Mouse (Mus musculus) limb, embryonic 15.5 days (tissue): ENCODE measurements at regions not wholly inside any gene's neighbourhood (a gene's known extent, or its start where the extent isn't known, plus 50 kb on each side); places are given as distances from the start of the nearest gene placed in this dataset.
A peak's percentile ranks its signal among the peaks of the same experiment; 100 is the strongest.
"Not testable (repeated sequence)": the region's sequence is repeated elsewhere in the genome, so short reads cannot be mapped to it uniquely, and the experiment has no call there.

Experiments used
- ATAC-seq: fragments of 200-750 bp; cut with Nextera tagmentation; 2 replicates; pipeline ENCODE4 v1.8.0; 2017; ENCODE audit warnings: low read depth, moderate TSS enrichment; ENCODE audit not compliant: insufficient number of reproducible peaks, low FRiP score, low TSS enrichment
- H3K27ac ChIP-seq: fragments of 300-500 bp; sonication (generic); 2 replicates; pipeline ENCODE4 v1.5.1; 2015; ENCODE audit warnings: moderate library complexity, mild to moderate bottlenecking, inconsistent platforms
- H3K27me3 ChIP-seq: fragments of 300-500 bp; sonication (generic); 2 replicates; pipeline ENCODE4 v1.6.1; 2015; ENCODE audit warnings: inconsistent platforms
- H3K36me3 ChIP-seq: fragments of 300-500 bp; sonication (generic); 2 replicates; pipeline ENCODE4 v1.6.1; 2015; ENCODE audit warnings: inconsistent platforms
- H3K4me1 ChIP-seq: fragments of 300-500 bp; sonication (generic); 2 replicates; pipeline ENCODE4 v1.6.1; 2015; ENCODE audit warnings: inconsistent platforms
- H3K4me2 ChIP-seq: fragments of 300-500 bp; sonication (generic); 2 replicates; pipeline ENCODE4 v1.6.1; 2015; ENCODE audit warnings: mild to moderate bottlenecking, inconsistent platforms
- H3K4me3 ChIP-seq: fragments of 300-500 bp; sonication (generic); 2 replicates; pipeline ENCODE4 v1.5.1; 2015; ENCODE audit warnings: mild to moderate bottlenecking, inconsistent platforms
- H3K9ac ChIP-seq: fragments of 300-500 bp; sonication (generic); 2 replicates; pipeline ENCODE4 v1.6.1; 2015; ENCODE audit warnings: inconsistent platforms
- H3K9me3 ChIP-seq: fragments of 300-500 bp; sonication (generic); 2 replicates; pipeline ENCODE4 v1.6.1; 2016; ENCODE audit warnings: inconsistent platforms
- WGBS: fragments of 180-500 bp; shearing (Covaris S2); methylation state at CpG from one replicate; pipeline ENCODE4 v1.1.7; 2015; 5-methylcytosine and 5-hydroxymethylcytosine counted together

DNA sequence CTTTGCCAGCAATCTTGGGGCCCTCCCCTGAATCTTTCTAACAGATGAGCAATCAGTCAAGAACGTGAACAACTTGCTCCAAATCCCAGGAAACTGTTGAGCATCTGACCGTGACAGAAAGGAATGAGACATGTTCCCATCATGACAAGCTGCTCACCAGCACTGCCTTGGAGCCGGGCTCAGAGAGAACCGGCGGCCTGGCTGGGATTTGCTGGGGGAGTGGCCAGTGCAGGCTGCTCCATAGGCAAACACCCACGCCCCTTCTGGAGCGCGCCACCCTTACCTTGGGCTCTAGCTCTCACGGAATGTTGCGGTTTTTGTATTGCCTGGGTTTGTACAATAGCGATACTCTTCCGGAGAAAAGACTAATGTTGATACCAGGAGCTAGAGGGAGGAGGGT lies 605.4 kb upstream of the Gm19410 start:
- no peaks in the 10 kb centered on the region for H3K36me3 ChIP-seq

DNA sequence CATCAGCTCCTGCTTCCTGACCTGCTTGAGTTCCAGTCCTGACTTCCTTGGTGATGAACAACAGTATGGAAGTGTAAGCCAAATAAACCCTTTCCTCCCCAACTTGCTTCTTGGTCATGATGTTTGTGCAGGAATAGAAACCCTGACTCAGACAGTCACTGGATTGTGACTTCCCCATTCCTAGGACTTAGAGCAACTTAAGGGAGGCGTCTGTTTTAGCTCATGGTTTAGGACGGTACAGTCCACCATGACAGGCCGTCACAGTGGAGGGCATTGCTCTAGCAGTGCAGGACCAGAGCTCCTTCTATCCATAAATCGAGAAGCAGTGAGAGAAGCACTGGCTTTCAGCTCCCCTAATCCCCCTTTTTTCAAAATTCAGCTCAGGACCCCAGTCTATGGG lies 603.4 kb upstream of the Gm19410 start:
- H3K4me2 ChIP-seq, H3K9me3 ChIP-seq, H3K9ac ChIP-seq, H3K4me3 ChIP-seq, H3K4me1 ChIP-seq, H3K36me3 ChIP-seq, H3K27ac ChIP-seq, ATAC-seq, H3K27me3 ChIP-seq: not testable (repeated sequence)
- 86% methylated on average over 4 of the region's 4 CpGs for WGBS

More for the DNA sequence above, 605.4 kb upstream of the Gm19410 start:
- ATAC-seq, result no peak
- Histone ChIP-seq H3K9me3 (no peaks in the 10 kb centered on the region), H3K4me2 (no peak overlapping the region), H3K27ac (no peak overlapping the region), H3K4me1 (0 out of 2 replicates have a peak, but pooled peaks cover 3% of the 10 kb centered on the region), H3K9ac (no peak overlapping the region), H3K27me3 (no peaks in the 10 kb centered on the region), H3K4me3 (no peak overlapping the region)
- WGBS, result 86% methylated on average over 12 of the region's 12 CpGs

- no peak for ATAC-seq
- Histone ChIP-seq H3K36me3 (no peaks in the 10 kb centered on the region), H3K9me3 (no peaks in the 10 kb centered on the region), H3K4me3 (no peak overlapping the region), H3K4me2 (no peak overlapping the region), H3K27me3 (no peaks in the 10 kb centered on the region), H3K4me1 (no peaks in the 10 kb centered on the region), H3K9ac (no peak overlapping the region), H3K27ac (no peak overlapping the region)
- WGBS, result 71% methylated on average over 6 of the region's 6 CpGs
Observed at GRCm38 (mm10) chr8:35166611-35167010, 599.0 kb upstream of the Gm19410 start.

DNA sequence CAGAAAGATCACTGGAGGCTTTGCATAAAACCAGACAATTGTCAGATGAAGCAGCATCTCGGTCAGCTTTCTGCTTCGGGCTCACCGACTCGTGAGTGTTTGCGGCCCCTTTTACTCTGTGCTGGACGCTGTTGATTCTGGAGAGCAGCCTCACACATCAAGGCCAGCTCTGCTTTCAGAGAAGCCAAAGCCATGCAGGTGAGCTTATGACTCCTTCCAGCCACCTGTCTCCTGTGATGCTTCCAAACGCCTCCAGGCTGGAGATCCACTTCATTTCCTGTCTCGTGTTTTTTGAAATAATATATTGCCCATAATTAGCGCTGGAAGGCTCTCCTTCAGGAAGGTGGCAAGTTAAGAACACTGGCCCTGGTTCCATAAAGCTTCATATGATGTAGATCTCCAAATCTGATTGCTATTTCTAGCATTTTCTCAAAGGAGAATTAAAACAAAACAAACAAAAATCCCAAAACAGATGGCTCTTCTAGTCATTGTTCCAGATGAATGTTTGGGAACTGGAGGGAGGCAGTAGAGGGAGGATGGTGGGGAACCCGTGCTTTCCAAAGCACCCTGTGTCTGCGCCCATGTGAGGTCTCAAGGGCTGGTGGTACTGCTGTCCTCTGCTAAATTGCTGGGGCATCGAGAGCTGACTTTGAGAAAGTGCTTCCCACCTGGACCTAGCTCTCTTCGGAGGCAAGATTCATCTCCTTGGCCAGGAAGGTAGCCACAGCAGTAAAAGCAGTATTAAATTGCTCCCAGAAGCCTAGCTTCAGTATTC lies 593.9 kb upstream of the Gm19410 start:
- 74% methylated on average over 13 of the region's 13 CpGs for WGBS
- Histone ChIP-seq H3K27ac (no peak overlapping the region), H3K4me3 (no peak overlapping the region), H3K36me3 (no peaks in the 10 kb centered on the region), H3K9me3 (no peaks in the 10 kb centered on the region), H3K4me1 (no peaks in the 10 kb centered on the region), H3K4me2 (no peak overlapping the region), H3K27me3 (no peaks in the 10 kb centered on the region), H3K9ac (no peak overlapping the region)
- no peak for ATAC-seq

DNA sequence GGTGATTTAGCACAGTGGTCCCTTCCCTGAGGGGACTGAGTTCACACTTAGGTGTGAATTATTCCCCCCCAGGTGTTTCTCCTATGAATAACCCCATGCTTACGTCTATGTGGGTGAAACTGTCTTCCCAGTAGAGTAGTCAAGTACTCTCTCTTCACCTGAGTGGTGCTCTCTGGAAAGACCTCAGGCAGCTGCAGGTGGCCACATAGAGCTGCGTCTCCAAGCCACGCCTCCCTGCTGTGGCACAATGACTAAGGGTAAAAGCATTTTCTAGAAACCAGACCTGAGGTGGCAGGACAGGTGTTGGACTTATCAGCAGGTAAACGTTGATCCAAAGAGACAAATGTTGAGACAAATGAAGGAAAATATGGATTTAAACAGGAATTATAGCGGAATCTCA lies 588.3 kb upstream of the Gm19410 start:
- WGBS, result 63% methylated on average over 5 of the region's 5 CpGs
- no peak for ATAC-seq
- Histone ChIP-seq H3K4me3 (no peak overlapping the region), H3K4me2 (no peak overlapping the region), H3K9ac (no peak overlapping the region), H3K9me3 (no peaks in the 10 kb centered on the region), H3K36me3 (no peaks in the 10 kb centered on the region), H3K27ac (no peak overlapping the region), H3K4me1 (no peaks in the 10 kb centered on the region), H3K27me3 (no peaks in the 10 kb centered on the region)

- no peak overlapping the region for H3K4me2 ChIP-seq
- no peaks in the 10 kb centered on the region for H3K9me3 ChIP-seq
- H3K9ac ChIP-seq, result no peak overlapping the region
- H3K4me3 ChIP-seq, result no peak overlapping the region
- no peaks in the 10 kb centered on the region for H3K36me3 ChIP-seq
- H3K27me3 ChIP-seq, result no peaks in the 10 kb centered on the region
- no peaks in the 10 kb centered on the region for H3K4me1 ChIP-seq
- no peak for ATAC-seq
- H3K27ac ChIP-seq, result no peak overlapping the region
- WGBS, result 74% methylated on average over 3 of the region's 3 CpGs
Observed at GRCm38 (mm10) chr8:35180075-35180474, 585.5 kb upstream of the Gm19410 start.

DNA sequence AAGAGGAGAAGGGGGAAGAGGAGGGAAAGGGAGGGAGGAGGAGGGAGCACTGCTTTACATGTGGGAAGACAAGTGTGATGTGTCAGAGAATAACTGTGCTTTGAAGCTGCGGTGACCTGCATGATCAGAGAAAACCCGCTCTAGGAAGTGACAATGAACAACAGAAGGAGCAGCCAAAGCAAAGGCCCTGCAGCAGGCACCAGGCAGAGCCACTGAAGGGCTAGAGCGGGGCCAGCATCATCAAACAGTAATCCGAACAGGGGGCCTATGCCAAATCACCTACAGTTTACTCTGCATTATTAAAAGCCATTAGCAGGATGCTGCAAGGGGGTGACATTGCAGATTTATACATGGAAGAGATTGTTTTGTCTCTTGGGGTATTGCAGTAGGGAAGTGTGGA lies 583.4 kb upstream of the Gm19410 start:
- WGBS, result 75% methylated on average over 4 of the region's 4 CpGs
- no peak overlapping the region for H3K4me2 ChIP-seq
- H3K4me1 ChIP-seq, result no peaks in the 10 kb centered on the region
- H3K27me3 ChIP-seq, result no peaks in the 10 kb centered on the region
- no peak overlapping the region for H3K27ac ChIP-seq
- ATAC-seq, result no peak
- no peak overlapping the region for H3K4me3 ChIP-seq
- no peaks in the 10 kb centered on the region for H3K9me3 ChIP-seq
- H3K9ac ChIP-seq, result no peak overlapping the region
- H3K36me3 ChIP-seq, result no peaks in the 10 kb centered on the region

DNA sequence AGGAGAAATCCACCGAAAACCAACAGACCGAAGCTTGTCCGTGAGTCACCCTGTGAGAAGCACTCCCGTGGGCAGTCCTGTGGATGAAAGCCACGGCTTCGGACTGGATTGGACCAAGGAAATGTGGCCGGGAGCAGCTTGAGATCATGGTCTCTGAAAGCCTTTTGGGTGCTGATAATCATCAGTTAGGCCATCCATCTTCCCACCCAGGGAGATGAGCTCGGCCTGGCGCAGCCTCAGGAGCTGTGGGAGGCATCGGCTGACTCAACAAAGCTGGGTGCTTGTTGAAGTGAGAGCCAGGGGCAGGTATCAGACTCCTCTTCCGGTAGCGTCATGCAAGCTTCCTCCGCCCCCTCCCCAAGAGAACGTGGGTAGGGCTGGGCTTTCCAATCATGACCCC lies 582.2 kb upstream of the Gm19410 start:
- no peak overlapping the region for H3K9ac ChIP-seq
- no peaks in the 10 kb centered on the region for H3K9me3 ChIP-seq
- H3K27me3 ChIP-seq, result no peaks in the 10 kb centered on the region
- no peak overlapping the region for H3K4me2 ChIP-seq
- H3K27ac ChIP-seq, result no peak overlapping the region
- no peaks in the 10 kb centered on the region for H3K4me1 ChIP-seq
- H3K4me3 ChIP-seq, result no peak overlapping the region
- no peak for ATAC-seq
- no peaks in the 10 kb centered on the region for H3K36me3 ChIP-seq
- 91% methylated on average over 14 of the region's 14 CpGs for WGBS

DNA sequence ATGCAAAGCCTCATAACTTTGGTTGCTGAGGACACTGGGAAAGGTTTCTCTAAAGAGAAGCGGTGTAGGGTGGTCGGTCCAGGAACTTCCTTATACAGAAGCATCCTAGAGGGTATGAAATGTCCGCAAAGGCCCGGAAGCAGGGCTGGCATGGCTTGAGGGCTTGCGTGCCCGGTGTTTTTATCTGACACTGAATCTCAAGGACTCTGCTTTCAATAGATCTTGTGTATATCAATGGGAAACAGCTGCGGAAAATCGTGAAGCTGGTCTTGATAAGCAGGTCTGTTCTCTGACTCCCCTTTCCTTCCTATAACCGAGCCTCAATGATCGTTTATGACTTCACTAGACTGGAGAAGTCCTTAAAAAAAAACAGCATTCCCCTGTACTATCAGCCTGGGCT lies 580.4 kb upstream of the Gm19410 start:
- H3K27ac ChIP-seq, result no peak overlapping the region
- H3K9ac ChIP-seq, result no peak overlapping the region
- no peaks in the 10 kb centered on the region for H3K9me3 ChIP-seq
- 0 out of 2 replicates have a peak, but pooled peaks cover 3% of the 10 kb centered on the region for H3K4me1 ChIP-seq
- no peaks in the 10 kb centered on the region for H3K36me3 ChIP-seq
- no peak overlapping the region for H3K4me2 ChIP-seq
- WGBS, result 60% methylated on average over 10 of the region's 10 CpGs
- no peaks in the 10 kb centered on the region for H3K27me3 ChIP-seq
- no peak overlapping the region for H3K4me3 ChIP-seq
- ATAC-seq, result no peak

DNA sequence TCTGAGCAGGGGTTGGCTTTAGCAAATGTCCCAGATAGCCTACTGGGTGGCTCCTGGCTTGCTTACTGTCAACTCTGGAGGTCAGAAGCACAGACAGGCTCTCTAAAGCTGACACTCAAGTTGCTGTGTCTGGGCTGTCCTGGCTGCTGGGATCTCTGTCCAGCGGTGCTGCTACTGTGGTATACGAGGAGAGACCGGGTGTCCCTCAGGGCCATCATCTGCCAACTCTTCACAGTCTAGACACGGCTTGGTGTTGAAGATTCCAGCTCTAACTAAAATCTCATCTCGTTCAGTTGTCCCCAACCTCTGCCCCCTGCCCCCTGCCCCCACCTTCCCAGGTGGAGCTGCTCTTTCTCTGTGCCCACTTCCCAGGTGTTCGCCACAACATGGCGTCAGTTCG lies 577.1 kb upstream of the Gm19410 start:
- no peaks in the 10 kb centered on the region for H3K27me3 ChIP-seq
- H3K36me3 ChIP-seq, result no peaks in the 10 kb centered on the region
- no peak overlapping the region for H3K27ac ChIP-seq
- H3K9me3 ChIP-seq, result no peaks in the 10 kb centered on the region
- peaks cover 5% of the 10 kb centered on the region; the same call in 1 of the 2 replicates for H3K4me1 ChIP-seq
- H3K9ac ChIP-seq, result no peak overlapping the region
- WGBS, result 94% methylated on average over 8 of the region's 8 CpGs
- no peak overlapping the region for H3K4me3 ChIP-seq
- H3K4me2 ChIP-seq, result no peak overlapping the region
- no peak for ATAC-seq

DNA sequence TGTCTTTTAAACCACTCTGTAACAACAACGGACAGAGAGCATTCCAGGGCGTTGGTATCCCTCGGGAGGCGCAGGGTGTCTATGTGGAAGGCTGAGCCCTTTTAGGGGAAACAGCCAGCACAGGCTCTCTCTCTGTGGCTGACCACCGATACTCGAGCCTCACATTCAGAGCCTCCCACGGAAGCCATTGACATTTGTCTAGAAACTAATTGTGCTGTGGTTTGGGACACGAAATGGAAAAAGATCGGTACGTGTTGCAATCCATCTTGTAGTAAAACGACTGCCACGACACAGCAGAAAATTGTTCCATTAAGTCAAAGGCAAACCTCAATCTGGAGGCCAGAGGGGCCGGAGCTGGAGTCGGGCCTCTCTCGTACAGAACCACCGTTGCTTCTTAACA lies 575.9 kb upstream of the Gm19410 start:
- H3K27ac ChIP-seq, result no peak overlapping the region
- H3K9ac ChIP-seq, result no peak overlapping the region
- H3K4me2 ChIP-seq, result no peak overlapping the region
- H3K9me3 ChIP-seq, result no peaks in the 10 kb centered on the region
- peaks cover 10% of the 10 kb centered on the region; the same call in 1 of the 2 replicates for H3K4me1 ChIP-seq
- WGBS, result 70% methylated on average over 16 of the region's 16 CpGs
- no peak for ATAC-seq
- no peaks in the 10 kb centered on the region for H3K27me3 ChIP-seq
- H3K4me3 ChIP-seq, result no peak overlapping the region
- no peaks in the 10 kb centered on the region for H3K36me3 ChIP-seq

- Histone ChIP-seq H3K27me3 (no peaks in the 10 kb centered on the region), H3K4me3 (no peak overlapping the region), H3K4me1 (peaks cover 14% of the 10 kb centered on the region; the same call in 1 of the 2 replicates), H3K9me3 (no peaks in the 10 kb centered on the region), H3K9ac (no peak overlapping the region), H3K27ac (no peak overlapping the region), H3K36me3 (no peaks in the 10 kb centered on the region), H3K4me2 (no peak overlapping the region)
- 67% methylated on average over 3 of the region's 3 CpGs for WGBS
- ATAC-seq, result no peak
Observed at GRCm38 (mm10) chr8:35192515-35192914, 573.1 kb upstream of the Gm19410 start.

DNA sequence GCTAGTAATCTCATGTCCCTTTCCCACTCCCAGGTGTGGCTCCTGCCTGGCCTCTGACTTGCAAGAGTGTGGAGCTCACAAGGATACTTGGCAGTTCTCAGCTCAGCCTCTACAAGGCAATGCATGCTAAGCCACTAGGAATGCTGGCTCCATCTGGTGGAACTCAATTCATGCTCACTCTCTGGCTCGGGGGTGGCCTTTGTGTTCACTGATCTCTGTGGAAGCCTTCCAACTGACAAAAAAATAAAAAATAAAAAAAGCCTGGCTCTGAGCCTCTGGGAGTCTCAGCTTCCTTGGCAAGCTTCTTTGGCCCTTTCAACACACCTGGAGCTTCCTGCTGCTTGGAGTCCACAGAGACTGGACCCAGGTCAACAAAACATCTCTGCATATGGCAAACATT lies 571.8 kb upstream of the Gm19410 start:
- peak; percentile 77; the same call in 1 of the 2 replicates for ATAC-seq
- no peak overlapping the region for H3K4me3 ChIP-seq
- WGBS, result 21% methylated on average over 1 of the region's 1 CpGs
- no peaks in the 10 kb centered on the region for H3K9me3 ChIP-seq
- H3K9ac ChIP-seq, result no peak overlapping the region
- H3K4me1 ChIP-seq, result peaks cover 14% of the 10 kb centered on the region; the same call in 1 of the 2 replicates
- no peak overlapping the region for H3K4me2 ChIP-seq
- no peaks in the 10 kb centered on the region for H3K36me3 ChIP-seq
- no peak overlapping the region; the same call in 1 of the 2 replicates for H3K27ac ChIP-seq
- no peaks in the 10 kb centered on the region for H3K27me3 ChIP-seq
